Mouse (Mus musculus): ENCODE results near the gene Gpc6. TPM values are rescaled to one million over a fixed set of nuclear protein-coding genes. Genes with fewer than 3 reads are reported as not detected.

Gpc6 gene
- polyA plus RNA-seq, 1 experiment from 2014 or later: 19.3 TPM

DNA sequence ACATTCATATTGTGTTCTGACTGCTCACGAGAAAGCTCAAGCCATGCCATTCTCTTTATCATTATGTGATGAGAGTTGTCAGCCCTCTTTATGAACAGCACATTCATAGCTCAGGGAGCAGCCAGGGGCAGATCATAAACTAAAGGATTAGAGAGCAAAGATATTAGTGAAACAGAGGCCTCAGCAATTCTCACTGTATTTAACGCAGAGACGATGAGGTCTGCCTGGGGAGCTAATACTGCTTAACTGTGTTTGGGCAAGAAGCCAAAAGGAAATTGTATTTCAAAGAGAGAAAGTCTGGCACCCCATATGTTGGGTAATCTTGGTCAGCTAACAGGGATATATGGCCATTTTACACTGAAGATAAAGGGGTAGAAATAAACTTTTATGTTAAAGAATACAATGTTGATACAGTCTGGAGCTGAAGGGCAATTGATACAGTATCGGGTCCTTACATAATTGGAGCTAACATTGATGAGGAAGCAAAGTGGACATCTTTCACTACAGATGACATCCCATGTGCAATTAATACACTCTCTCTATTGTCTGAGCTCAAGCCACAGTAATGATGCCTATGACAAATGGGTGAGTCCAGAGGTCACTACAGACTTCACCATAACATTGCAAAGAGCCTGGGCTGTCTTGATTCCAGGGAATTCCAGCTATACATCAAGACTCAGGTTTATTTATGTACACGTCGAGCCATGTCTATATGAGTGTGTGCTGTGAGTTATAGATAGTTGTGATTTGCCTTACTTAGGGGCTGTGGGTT is 216.1 kb downstream of the Gpc6 start:
- H3K4me1 ChIP-seq (ENCODE audit: control insufficient read depth, insufficient read depth, low read depth, low read length): peaks cover 5% of the 10 kb centered on the region; the same call in 1 of the 2 replicates
- ATAC-seq: peak; percentile 82
- H3K27ac ChIP-seq (ENCODE audit: low read depth, low read length): no peak overlapping the region
- H3K9ac ChIP-seq (ENCODE audit: low read depth, low read length): no peak overlapping the region
- H3K9me3 ChIP-seq (ENCODE audit: control insufficient read depth, low read length): no peaks in the 10 kb centered on the region
- 53% methylated on average over 6 of the region's 6 CpGs for WGBS
- no peak overlapping the region for H3K4me3 ChIP-seq (ENCODE audit: low read length)
- no peaks in the 10 kb centered on the region for H3K36me3 ChIP-seq (ENCODE audit: control insufficient read depth, insufficient read depth, low read length)
- H3K27me3 ChIP-seq (replicated peaks; ENCODE audit: control insufficient read depth, insufficient read depth, low read length): no peaks in the 10 kb centered on the region
- no peak overlapping the region for H3K4me2 ChIP-seq (ENCODE audit: low read length)

DNA sequence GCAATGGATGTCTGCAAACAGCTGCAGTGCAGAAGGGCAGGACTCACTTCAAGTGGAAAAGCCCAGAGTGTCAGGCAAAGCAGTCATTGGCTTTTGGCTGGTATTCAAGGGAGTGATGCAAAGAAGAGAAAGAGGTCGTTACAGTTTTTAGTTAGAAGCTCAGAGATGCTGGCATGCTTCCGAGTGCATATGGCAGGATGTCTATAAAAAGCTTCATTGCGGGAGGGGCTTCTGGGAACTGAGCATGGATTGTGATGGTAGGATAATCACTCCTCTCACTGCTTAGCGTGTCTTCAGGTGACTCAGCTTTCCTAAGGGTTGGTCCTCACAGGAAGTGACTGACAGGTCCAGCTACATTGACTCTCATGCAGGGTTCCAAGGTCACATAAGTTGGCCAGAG is 221.0 kb downstream of the Gpc6 start:
- no peaks in the 10 kb centered on the region for H3K36me3 ChIP-seq (ENCODE audit: control insufficient read depth, insufficient read depth, low read length)
- H3K9ac ChIP-seq (ENCODE audit: low read depth, low read length): no peak overlapping the region
- no peaks in the 10 kb centered on the region for H3K27me3 ChIP-seq (replicated peaks; ENCODE audit: control insufficient read depth, insufficient read depth, low read length)
- ATAC-seq: no peak
- WGBS: 55% methylated on average over 4 of the region's 4 CpGs
- no peaks in the 10 kb centered on the region for H3K9me3 ChIP-seq (ENCODE audit: control insufficient read depth, low read length)
- H3K4me3 ChIP-seq (ENCODE audit: low read length): no peak overlapping the region
- H3K4me2 ChIP-seq (ENCODE audit: low read length): no peak overlapping the region
- H3K4me1 ChIP-seq (ENCODE audit: control insufficient read depth, insufficient read depth, low read depth, low read length): peaks cover under 1% of the 10 kb centered on the region; the same call in 1 of the 2 replicates
- H3K27ac ChIP-seq (ENCODE audit: low read depth, low read length): no peak overlapping the region

DNA sequence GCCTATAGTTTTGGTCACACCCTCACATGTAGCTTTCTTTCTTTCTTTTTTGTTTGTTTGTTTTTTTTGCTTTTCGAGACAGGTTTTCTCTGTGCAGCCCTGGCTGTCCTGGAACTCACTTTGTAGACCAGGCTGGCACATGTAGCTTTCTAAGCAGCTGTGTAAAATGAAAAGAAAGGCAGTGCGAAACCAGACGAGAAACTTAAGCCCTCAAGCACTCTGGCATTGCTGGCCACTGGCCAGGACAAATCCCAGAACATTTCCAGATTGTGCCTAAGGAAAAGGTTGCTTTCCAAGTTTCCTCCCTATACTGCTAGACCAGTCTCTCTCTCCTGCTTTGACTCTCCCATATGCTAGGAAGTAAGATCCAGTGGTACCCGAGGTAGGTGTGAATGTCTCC is 221.6 kb downstream of the Gpc6 start:
- H3K4me1 ChIP-seq (ENCODE audit: control insufficient read depth, insufficient read depth, low read depth, low read length): no peaks in the 10 kb centered on the region
- H3K36me3 ChIP-seq (ENCODE audit: control insufficient read depth, insufficient read depth, low read length): no peaks in the 10 kb centered on the region
- no peaks in the 10 kb centered on the region for H3K27me3 ChIP-seq (replicated peaks; ENCODE audit: control insufficient read depth, insufficient read depth, low read length)
- no peak overlapping the region for H3K27ac ChIP-seq (ENCODE audit: low read depth, low read length)
- H3K4me2 ChIP-seq (ENCODE audit: low read length): no peak overlapping the region
- H3K9ac ChIP-seq (ENCODE audit: low read depth, low read length): no peak overlapping the region
- no peak overlapping the region for H3K4me3 ChIP-seq (ENCODE audit: low read length)
- ATAC-seq: no peak
- 63% methylated on average over 4 of the region's 4 CpGs for whole genome bisulfite sequencing
- no peaks in the 10 kb centered on the region for H3K9me3 ChIP-seq (ENCODE audit: control insufficient read depth, low read length)

DNA sequence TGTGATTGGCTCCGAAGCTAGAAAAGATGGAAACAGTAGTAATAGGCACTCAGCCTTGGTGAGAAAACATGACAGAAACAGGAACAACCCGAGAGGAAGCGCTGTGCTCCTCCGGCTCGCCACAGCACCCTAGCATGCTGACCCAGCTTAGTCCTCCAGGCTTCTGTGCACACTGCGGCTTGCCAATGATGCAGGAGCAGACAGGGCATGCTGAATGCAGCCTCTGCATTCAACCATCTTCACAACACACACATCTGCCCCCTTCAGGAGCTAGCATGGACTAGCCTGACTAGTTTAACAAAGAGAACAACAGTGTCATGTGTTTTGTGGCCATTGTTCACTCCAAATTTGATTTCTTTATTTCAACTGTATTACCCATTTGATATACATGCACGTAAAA is 226.5 kb downstream of the Gpc6 start:
- no peaks in the 10 kb centered on the region for H3K36me3 ChIP-seq (ENCODE audit: control insufficient read depth, insufficient read depth, low read length)
- no peaks in the 10 kb centered on the region for H3K4me1 ChIP-seq (ENCODE audit: control insufficient read depth, insufficient read depth, low read depth, low read length)
- no peak overlapping the region for H3K9ac ChIP-seq (ENCODE audit: low read depth, low read length)
- 96% methylated on average over 7 of the region's 7 CpGs for WGBS
- no peak overlapping the region for H3K4me2 ChIP-seq (ENCODE audit: low read length)
- H3K27me3 ChIP-seq (replicated peaks; ENCODE audit: control insufficient read depth, insufficient read depth, low read length): no peaks in the 10 kb centered on the region
- ATAC-seq: no peak
- no peaks in the 10 kb centered on the region for H3K9me3 ChIP-seq (ENCODE audit: control insufficient read depth, low read length)
- no peak overlapping the region for H3K4me3 ChIP-seq (ENCODE audit: low read length)
- H3K27ac ChIP-seq (ENCODE audit: low read depth, low read length): no peak overlapping the region

DNA sequence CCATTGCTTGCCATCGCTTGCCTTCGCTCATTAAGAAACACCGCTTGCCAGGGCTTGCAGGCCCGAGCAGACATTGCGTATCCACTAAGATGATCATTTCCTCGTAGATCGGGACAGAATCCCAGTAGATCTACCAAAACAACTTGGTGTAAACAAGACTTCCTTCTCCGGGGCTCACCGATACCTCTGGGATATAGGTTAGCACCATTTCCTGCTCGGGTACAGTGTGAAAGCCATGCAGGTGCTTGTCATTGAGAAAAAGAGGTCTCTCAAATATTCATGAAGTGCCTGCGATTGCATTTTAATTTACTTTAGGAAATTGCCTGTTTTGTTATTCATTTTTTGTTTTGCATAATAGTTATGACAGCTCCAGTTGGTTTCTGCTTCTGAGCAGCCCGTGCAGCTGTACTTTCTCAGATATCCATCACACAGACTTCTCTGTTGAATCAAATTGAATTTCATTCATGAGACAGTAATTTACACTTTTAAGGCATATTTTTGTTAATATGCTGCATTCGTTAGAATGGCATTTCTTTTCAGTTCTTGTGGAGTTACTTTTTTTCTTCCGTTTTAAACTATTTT is 230.9 kb downstream of the Gpc6 start:
- WGBS: 88% methylated on average over 14 of the region's 14 CpGs
- H3K4me2 ChIP-seq (ENCODE audit: low read length): no peak overlapping the region
- no peaks in the 10 kb centered on the region for H3K27me3 ChIP-seq (replicated peaks; ENCODE audit: control insufficient read depth, insufficient read depth, low read length)

DNA sequence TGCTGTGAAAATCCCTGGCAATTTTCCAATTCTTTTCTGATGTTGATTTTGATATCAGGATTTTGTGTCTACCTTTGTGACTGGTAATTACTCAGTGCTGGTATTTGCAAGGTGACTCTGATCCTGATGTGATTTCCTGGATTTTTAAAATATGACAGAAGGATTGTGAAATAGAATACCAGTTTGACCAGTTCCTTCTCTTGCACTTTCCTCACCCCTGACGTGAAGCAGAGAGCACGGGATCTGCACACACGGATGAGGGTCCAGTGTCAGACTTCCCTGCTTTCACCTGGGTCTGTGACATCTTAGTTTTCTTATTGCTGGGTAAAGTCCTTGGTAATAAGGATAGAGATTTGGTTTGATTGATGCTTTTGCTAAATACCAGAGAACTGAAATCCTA is 232.3 kb downstream of the Gpc6 start:
- no peak for ATAC-seq
- Histone ChIP-seq H3K27ac (ENCODE audit: low read depth, low read length) (no peak overlapping the region), H3K36me3 (ENCODE audit: control insufficient read depth, insufficient read depth, low read length) (no peaks in the 10 kb centered on the region), H3K9me3 (ENCODE audit: control insufficient read depth, low read length) (no peaks in the 10 kb centered on the region), H3K4me3 (ENCODE audit: low read length) (no peak overlapping the region), H3K4me1 (ENCODE audit: control insufficient read depth, insufficient read depth, low read depth, low read length) (no peaks in the 10 kb centered on the region), H3K9ac (ENCODE audit: low read depth, low read length) (no peak overlapping the region), H3K4me2 (ENCODE audit: low read length) (no peak overlapping the region), H3K27me3 (replicated peaks; ENCODE audit: control insufficient read depth, insufficient read depth, low read length) (no peaks in the 10 kb centered on the region)
- WGBS: 93% methylated on average over 3 of the region's 3 CpGs

More for the DNA sequence above, 230.9 kb downstream of the Gpc6 start:
- Histone ChIP-seq H3K27ac (ENCODE audit: low read depth, low read length) (no peak overlapping the region), H3K9ac (ENCODE audit: low read depth, low read length) (no peak overlapping the region), H3K4me1 (ENCODE audit: control insufficient read depth, insufficient read depth, low read depth, low read length) (no peaks in the 10 kb centered on the region), H3K36me3 (ENCODE audit: control insufficient read depth, insufficient read depth, low read length) (no peaks in the 10 kb centered on the region), H3K4me3 (ENCODE audit: low read length) (no peak overlapping the region), H3K9me3 (ENCODE audit: control insufficient read depth, low read length) (no peaks in the 10 kb centered on the region)
- no peak for ATAC-seq

DNA sequence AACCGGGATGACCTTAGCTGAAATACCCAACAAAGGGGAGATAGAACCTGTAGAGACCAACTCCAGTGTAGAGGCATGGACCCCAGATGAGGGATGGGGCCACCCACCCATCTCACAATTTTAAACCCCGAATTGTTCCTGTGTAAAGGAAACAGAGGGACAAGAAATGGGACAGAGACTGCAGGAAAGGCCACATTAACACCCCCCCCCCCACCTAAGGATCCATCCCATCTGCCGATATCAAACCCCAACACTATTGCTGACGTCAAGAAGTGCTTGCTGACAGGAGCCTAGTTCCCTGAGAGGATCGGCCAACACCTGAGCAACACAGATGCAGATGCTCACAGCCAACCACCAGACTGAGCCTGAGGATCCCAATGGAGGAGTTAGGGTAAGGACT is 241.2 kb downstream of the Gpc6 start:
- Histone ChIP-seq H3K27ac (ENCODE audit: low read depth, low read length) (no peak overlapping the region), H3K36me3 (ENCODE audit: control insufficient read depth, insufficient read depth, low read length) (no peaks in the 10 kb centered on the region), H3K4me2 (ENCODE audit: low read length) (no peak overlapping the region), H3K4me3 (ENCODE audit: low read length) (no peak overlapping the region), H3K4me1 (ENCODE audit: control insufficient read depth, insufficient read depth, low read depth, low read length) (no peaks in the 10 kb centered on the region), H3K27me3 (replicated peaks; ENCODE audit: control insufficient read depth, insufficient read depth, low read length) (no peaks in the 10 kb centered on the region), H3K9ac (ENCODE audit: low read depth, low read length) (no peak overlapping the region), H3K9me3 (ENCODE audit: control insufficient read depth, low read length) (no peaks in the 10 kb centered on the region)
- WGBS: 100% methylated on average over 5 of the region's 5 CpGs
- no peak for ATAC-seq

DNA sequence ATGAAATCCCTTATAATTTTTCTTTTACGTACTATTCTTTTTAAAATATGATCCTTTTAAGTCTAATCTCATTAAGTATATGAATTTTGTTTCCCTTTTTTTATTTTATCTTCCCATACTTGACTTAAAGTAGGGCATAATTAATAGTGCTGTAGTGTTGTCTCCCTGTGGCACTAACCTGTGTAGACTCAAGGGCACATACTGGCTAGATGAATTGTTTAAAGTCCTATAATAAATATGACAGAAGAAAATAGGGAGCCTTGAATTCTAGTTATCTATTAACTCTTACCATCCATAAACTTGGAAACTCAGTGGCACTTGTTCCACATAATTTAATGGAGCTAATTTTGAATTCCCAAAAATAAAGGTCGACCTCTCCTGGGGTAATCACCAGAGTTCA is 268.2 kb downstream of the Gpc6 start:
- WGBS: 92% methylated on average over 2 of the region's 2 CpGs
- H3K27me3 ChIP-seq (replicated peaks; ENCODE audit: control insufficient read depth, insufficient read depth, low read length): no peaks in the 10 kb centered on the region

DNA sequence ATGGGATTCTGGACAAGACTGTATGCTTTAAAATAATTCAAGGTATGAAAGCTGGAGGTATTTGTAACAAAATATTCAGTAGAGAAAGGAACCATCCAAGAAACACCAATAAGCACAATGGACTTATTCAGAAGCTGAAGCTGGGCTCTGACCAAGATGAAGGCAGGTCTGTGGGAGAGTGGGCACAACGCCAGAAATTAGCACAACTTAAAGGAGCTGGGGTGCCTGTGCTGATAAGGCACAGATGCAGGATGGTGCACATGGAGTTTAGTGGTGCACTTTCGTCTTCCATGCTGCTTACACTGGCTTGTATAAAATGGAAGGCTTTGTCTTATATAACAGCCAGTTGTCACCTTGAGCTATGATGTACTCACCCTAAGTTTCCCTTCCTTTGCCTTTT is 276.9 kb downstream of the Gpc6 start:
- H3K27me3 ChIP-seq (replicated peaks; ENCODE audit: control insufficient read depth, insufficient read depth, low read length): no peaks in the 10 kb centered on the region
- H3K27ac ChIP-seq (ENCODE audit: low read depth, low read length): no peak overlapping the region
- no peak overlapping the region for H3K4me3 ChIP-seq (ENCODE audit: low read length)
- H3K36me3 ChIP-seq (ENCODE audit: control insufficient read depth, insufficient read depth, low read length): no peaks in the 10 kb centered on the region
- no peaks in the 10 kb centered on the region for H3K4me1 ChIP-seq (ENCODE audit: control insufficient read depth, insufficient read depth, low read depth, low read length)
- no peak for ATAC-seq
- no peaks in the 10 kb centered on the region for H3K9me3 ChIP-seq (ENCODE audit: control insufficient read depth, low read length)
- H3K4me2 ChIP-seq (ENCODE audit: low read length): no peak overlapping the region
- WGBS: 67% methylated on average over 2 of the region's 2 CpGs
- no peak overlapping the region for H3K9ac ChIP-seq (ENCODE audit: low read depth, low read length)

More for the DNA sequence above, 268.2 kb downstream of the Gpc6 start:
- no peaks in the 10 kb centered on the region for H3K9me3 ChIP-seq (ENCODE audit: control insufficient read depth, low read length)
- no peak overlapping the region for H3K4me3 ChIP-seq (ENCODE audit: low read length)
- H3K4me1 ChIP-seq (ENCODE audit: control insufficient read depth, insufficient read depth, low read depth, low read length): no peaks in the 10 kb centered on the region
- no peak overlapping the region for H3K27ac ChIP-seq (ENCODE audit: low read depth, low read length)
- no peak for ATAC-seq
- H3K9ac ChIP-seq (ENCODE audit: low read depth, low read length): no peak overlapping the region
- H3K36me3 ChIP-seq (ENCODE audit: control insufficient read depth, insufficient read depth, low read length): no peaks in the 10 kb centered on the region
- H3K4me2 ChIP-seq (ENCODE audit: low read length): no peak overlapping the region
